Mouse (Mus musculus): ENCODE measurements around the gene Myh7. TPM values are rescaled to one million over a fixed set of nuclear protein-coding genes. Genes with fewer than 3 reads are reported as not detected.
A peak's percentile ranks its signal among the peaks of the same experiment; 100 is the strongest.
"Not testable (repeated sequence)": the region's sequence is repeated elsewhere in the genome, so short reads cannot be mapped to it uniquely, and the experiment has no call there.

Gene Myh7
- polyA plus RNA-seq (2014; fragmentation: Nextera tagmentation; extraction: Ambion mirVana), result 4.0 and 13.1 TPM in 2 replicates

GRCm38 (mm10) chr14:54994136-54994868, at the start of gene Myh7:
Gene Myh7 (minus strand): TSS chr14:54994626.
- no peak for ATAC-seq (replicated peaks; ENCODE audit: insufficient number of reproducible peaks, low FRiP score, low TSS enrichment, low read depth)

DNA sequence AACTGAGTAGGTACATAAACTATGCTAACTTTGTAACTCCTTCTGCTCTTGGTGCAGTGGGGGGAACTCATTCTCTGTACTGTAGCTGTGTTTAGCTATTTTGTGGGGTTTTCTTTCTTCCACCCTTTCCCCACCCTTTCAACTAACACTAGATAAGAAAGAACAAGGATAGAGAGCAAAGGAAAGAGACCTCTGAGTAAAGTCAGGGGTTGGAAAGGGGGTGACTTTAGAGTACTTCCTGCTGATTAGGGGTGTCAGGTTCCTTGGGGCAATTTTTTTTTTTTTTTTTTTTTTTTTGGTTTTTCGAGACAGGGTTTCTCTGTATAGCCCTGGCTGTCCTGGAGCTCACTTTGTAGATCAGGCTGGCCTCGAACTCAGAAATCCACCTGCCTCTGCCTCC, 49.3 kb upstream of the Myh7 start:
- not testable (repeated sequence) for ATAC-seq (replicated peaks; ENCODE audit: insufficient number of reproducible peaks, low FRiP score, low TSS enrichment, low read depth); H3K9me3 ChIP-seq (replicated peaks; ENCODE audit: control insufficient read depth, low read length); H3K4me3 ChIP-seq (ENCODE audit: low read depth, low read length); H3K27ac ChIP-seq (replicated peaks; ENCODE audit: low read depth, low read length); DNase-seq (ENCODE audit: low spot score); H3K27me3 ChIP-seq (ENCODE audit: control insufficient read depth, insufficient read depth, low read length); H3K4me1 ChIP-seq (ENCODE audit: control insufficient read depth, insufficient read depth, low read length); H3K4me2 ChIP-seq (ENCODE audit: low read depth, low read length); H3K9ac ChIP-seq (replicated peaks; ENCODE audit: low read length); H3K36me3 ChIP-seq (replicated peaks; ENCODE audit: control insufficient read depth, insufficient read depth, low read depth, low read length)
- 83% methylated on average over 1 of the region's 2 CpGs for WGBS

More at GRCm38 (mm10) chr14:54994136-54994868, at the start of gene Myh7:
- Histone ChIP-seq H3K27me3 (ENCODE audit: control insufficient read depth, insufficient read depth, low read length) (no peaks in the 10 kb centered on the region), H3K4me1 (ENCODE audit: control insufficient read depth, insufficient read depth, low read length) (peaks cover 3% of the 10 kb centered on the region), H3K9ac (replicated peaks; ENCODE audit: low read length) (peak within 1 kb of the TSS; percentile 22; the same call in 1 of the 2 replicates), H3K4me3 (ENCODE audit: low read depth, low read length) (no peak within 1 kb of the TSS), H3K4me2 (ENCODE audit: low read depth, low read length) (no peak within 1 kb of the TSS), H3K9me3 (replicated peaks; ENCODE audit: control insufficient read depth, low read length) (no peaks in the 10 kb centered on the region), H3K27ac (replicated peaks; ENCODE audit: low read depth, low read length) (peak within 1 kb of the TSS; percentile 41; the same call in 1 of the 2 replicates), H3K36me3 (replicated peaks; ENCODE audit: control insufficient read depth, insufficient read depth, low read depth, low read length) (no peaks in the 10 kb centered on the region)
- WGBS, result 52% methylated on average over 11 of the region's 11 CpGs
- no peak for DNase-seq (ENCODE audit: low spot score)

DNA sequence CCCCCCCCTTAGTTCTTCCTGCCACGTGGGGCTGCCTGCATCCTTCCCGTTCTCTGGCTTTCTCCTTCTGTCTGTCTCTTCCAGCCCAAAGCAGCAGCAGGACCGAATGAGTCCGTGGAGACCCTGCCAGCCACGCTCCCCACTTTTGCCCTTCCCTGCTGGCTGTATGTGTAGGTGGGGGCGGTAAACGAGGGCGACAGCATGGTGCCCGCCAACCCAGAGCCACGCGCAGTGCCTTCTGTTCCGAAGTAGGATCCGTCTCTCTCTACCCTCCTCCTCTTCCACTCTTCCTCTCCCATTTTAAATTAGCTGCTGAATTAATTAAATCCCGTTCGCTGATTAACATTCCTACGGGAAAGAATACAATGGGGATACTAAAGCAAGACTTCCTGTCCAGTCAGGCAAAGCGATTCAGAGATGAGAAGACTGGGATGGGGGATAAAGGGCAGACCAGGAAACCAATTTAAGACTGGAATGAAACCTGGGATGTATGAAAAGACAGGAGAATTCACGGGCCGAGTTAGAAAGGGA, 38.3 kb upstream of the Myh7 start:
- no peak overlapping the region for H3K27ac ChIP-seq (replicated peaks; ENCODE audit: low read depth, low read length)
- H3K4me3 ChIP-seq (ENCODE audit: low read depth, low read length), result no peak overlapping the region

GRCm38 (mm10) chr14:55029034-55029698, 34.7 kb upstream of the Myh7 start:
- ATAC-seq (replicated peaks; ENCODE audit: insufficient number of reproducible peaks, low FRiP score, low TSS enrichment, low read depth), result no peak
- Histone ChIP-seq H3K9ac (replicated peaks; ENCODE audit: low read length) (0 out of 2 replicates have a peak overlapping the region, but pooled peaks have one; percentile 18), H3K4me3 (ENCODE audit: low read depth, low read length) (no peak overlapping the region), H3K4me2 (ENCODE audit: low read depth, low read length) (no peak overlapping the region), H3K9me3 (replicated peaks; ENCODE audit: control insufficient read depth, low read length) (no peaks in the 10 kb centered on the region), H3K27me3 (ENCODE audit: control insufficient read depth, insufficient read depth, low read length) (no peaks in the 10 kb centered on the region), H3K4me1 (ENCODE audit: control insufficient read depth, insufficient read depth, low read length) (peaks cover 6% of the 10 kb centered on the region), H3K27ac (replicated peaks; ENCODE audit: low read depth, low read length) (no peak overlapping the region; the same call in 1 of the 2 replicates), H3K36me3 (replicated peaks; ENCODE audit: control insufficient read depth, insufficient read depth, low read depth, low read length) (no peaks in the 10 kb centered on the region; the same call in none of the 2 replicates)
- 8% methylated on average over 11 of the region's 11 CpGs for WGBS
- peak; percentile 59 for DNase-seq (ENCODE audit: low spot score)

More for the DNA sequence above, 38.3 kb upstream of the Myh7 start:
- H3K4me2 ChIP-seq (ENCODE audit: low read depth, low read length), result no peak overlapping the region; the same call in 1 of the 2 replicates
- peaks cover 4% of the 10 kb centered on the region for H3K4me1 ChIP-seq (ENCODE audit: control insufficient read depth, insufficient read depth, low read length)
- no peak for DNase-seq (ENCODE audit: low spot score)
- no peaks in the 10 kb centered on the region for H3K36me3 ChIP-seq (replicated peaks; ENCODE audit: control insufficient read depth, insufficient read depth, low read depth, low read length)
- ATAC-seq (replicated peaks; ENCODE audit: insufficient number of reproducible peaks, low FRiP score, low TSS enrichment, low read depth), result no peak
- WGBS, result 37% methylated on average over 19 of the region's 19 CpGs
- H3K27me3 ChIP-seq (ENCODE audit: control insufficient read depth, insufficient read depth, low read length), result no peaks in the 10 kb centered on the region
- H3K9me3 ChIP-seq (replicated peaks; ENCODE audit: control insufficient read depth, low read length), result no peaks in the 10 kb centered on the region
- H3K9ac ChIP-seq (replicated peaks; ENCODE audit: low read length), result no peak overlapping the region

DNA sequence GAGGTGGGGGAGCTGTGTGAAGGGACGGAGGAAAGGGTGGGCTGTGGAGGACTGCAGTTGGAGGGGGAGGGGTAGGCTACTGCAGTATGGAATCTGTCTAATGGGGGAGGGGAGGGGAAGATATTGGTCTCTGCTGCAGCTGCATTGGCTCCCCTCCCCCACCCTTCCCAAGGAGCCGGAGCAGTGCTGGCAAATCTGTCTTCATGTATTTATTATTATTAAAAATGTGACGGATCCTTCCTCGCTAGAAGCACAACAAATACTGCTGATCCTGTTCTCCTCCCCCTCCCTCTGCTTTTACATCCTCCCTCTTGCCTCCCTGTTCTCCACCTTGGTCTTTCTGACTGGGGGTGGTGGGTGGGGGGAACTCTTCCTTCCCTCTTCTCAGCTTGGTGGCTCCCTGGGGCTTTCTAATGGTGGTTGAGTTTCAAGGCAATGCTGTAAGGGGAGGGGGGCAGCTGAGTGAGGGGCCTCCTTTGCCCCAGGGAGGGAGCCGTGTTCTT, 34.0 kb upstream of the Myh7 start:
- H3K36me3 ChIP-seq (replicated peaks; ENCODE audit: control insufficient read depth, insufficient read depth, low read depth, low read length), result no peaks in the 10 kb centered on the region; the same call in none of the 2 replicates
- DNase-seq (ENCODE audit: low spot score) (peak; percentile 75), ATAC-seq (replicated peaks; ENCODE audit: insufficient number of reproducible peaks, low FRiP score, low TSS enrichment, low read depth) (peak; percentile 66)
- no peak overlapping the region for H3K4me3 ChIP-seq (ENCODE audit: low read depth, low read length)
- no peak overlapping the region for H3K9ac ChIP-seq (replicated peaks; ENCODE audit: low read length)
- H3K27me3 ChIP-seq (ENCODE audit: control insufficient read depth, insufficient read depth, low read length), result no peaks in the 10 kb centered on the region
- no peaks in the 10 kb centered on the region for H3K9me3 ChIP-seq (replicated peaks; ENCODE audit: control insufficient read depth, low read length)
- H3K27ac ChIP-seq (replicated peaks; ENCODE audit: low read depth, low read length), result peak overlapping the region; percentile 52; the same call in 1 of the 2 replicates
- H3K4me1 ChIP-seq (ENCODE audit: control insufficient read depth, insufficient read depth, low read length), result peaks cover 6% of the 10 kb centered on the region
- 3% methylated on average over 5 of the region's 5 CpGs for WGBS
- H3K4me2 ChIP-seq (ENCODE audit: low read depth, low read length), result peak overlapping the region; percentile 21; the same call in 1 of the 2 replicates

- no peak for ATAC-seq (replicated peaks; ENCODE audit: insufficient number of reproducible peaks, low FRiP score, low TSS enrichment, low read depth)
- Histone ChIP-seq H3K36me3 (replicated peaks; ENCODE audit: control insufficient read depth, insufficient read depth, low read depth, low read length) (peaks cover 4% of the 10 kb centered on the region), H3K9me3 (replicated peaks; ENCODE audit: control insufficient read depth, low read length) (no peaks in the 10 kb centered on the region), H3K9ac (replicated peaks; ENCODE audit: low read length) (no peak overlapping the region), H3K4me1 (ENCODE audit: control insufficient read depth, insufficient read depth, low read length) (peaks cover 6% of the 10 kb centered on the region), H3K27me3 (ENCODE audit: control insufficient read depth, insufficient read depth, low read length) (no peaks in the 10 kb centered on the region), H3K4me3 (ENCODE audit: low read depth, low read length) (no peak overlapping the region), H3K4me2 (ENCODE audit: low read depth, low read length) (no peak overlapping the region), H3K27ac (replicated peaks; ENCODE audit: low read depth, low read length) (peak overlapping the region; percentile 52)
- peak; percentile 36 for DNase-seq (ENCODE audit: low spot score)
- WGBS, result 21% methylated on average over 6 of the region's 6 CpGs
Observed at GRCm38 (mm10) chr14:55027653-55028052, 33.2 kb upstream of the Myh7 start.

- ATAC-seq (replicated peaks; ENCODE audit: insufficient number of reproducible peaks, low FRiP score, low TSS enrichment, low read depth), result peak; percentile 42; the same call in 1 of the 2 replicates
- H3K27ac ChIP-seq (replicated peaks; ENCODE audit: low read depth, low read length), result 0 out of 2 replicates have a peak overlapping the region, but pooled peaks have one; percentile 52
- H3K9ac ChIP-seq (replicated peaks; ENCODE audit: low read length), result no peak overlapping the region
- peaks cover 6% of the 10 kb centered on the region for H3K36me3 ChIP-seq (replicated peaks; ENCODE audit: control insufficient read depth, insufficient read depth, low read depth, low read length)
- no peaks in the 10 kb centered on the region for H3K9me3 ChIP-seq (replicated peaks; ENCODE audit: control insufficient read depth, low read length)
- WGBS, result 13% methylated on average over 5 of the region's 5 CpGs
- no peaks in the 10 kb centered on the region for H3K27me3 ChIP-seq (ENCODE audit: control insufficient read depth, insufficient read depth, low read length)
- H3K4me1 ChIP-seq (ENCODE audit: control insufficient read depth, insufficient read depth, low read length), result peaks cover 6% of the 10 kb centered on the region
- H3K4me2 ChIP-seq (ENCODE audit: low read depth, low read length), result no peak overlapping the region
- no peak overlapping the region for H3K4me3 ChIP-seq (ENCODE audit: low read depth, low read length)
- DNase-seq (ENCODE audit: low spot score), result peak; percentile 64
Observed at GRCm38 (mm10) chr14:55027251-55027650, 32.8 kb upstream of the Myh7 start.
